Mouse (Mus musculus) midbrain, embryonic 12.5 days (tissue): ENCODE measurements at regions not wholly inside any gene's neighbourhood (a gene's known extent, or its start where the extent isn't known, plus 50 kb on each side); places are given as distances from the start of the nearest gene placed in this dataset.
"Not testable (repeated sequence)": the region's sequence is repeated elsewhere in the genome, so short reads cannot be mapped to it uniquely, and the experiment has no call there.

ENCODE experiments used
- ATAC-seq: fragments of 200-750 bp; cut with Nextera tagmentation; 2 replicates; pipeline ENCODE4 v1.8.0; 2017; ENCODE audit warnings: low read depth, moderate TSS enrichment, moderate library complexity; ENCODE audit not compliant: low FRiP score
- H3K27ac ChIP-seq: fragments of 300-500 bp; sonication (generic); replicated peaks from 2 replicates; pipeline ENCODE4 v1.5.1; 2016; ENCODE audit warnings: mild to moderate bottlenecking
- H3K27me3 ChIP-seq: fragments of 300-500 bp; sonication (generic); 2 replicates; pipeline ENCODE4 v1.6.1; 2016; ENCODE audit warnings: mild to moderate bottlenecking
- H3K36me3 ChIP-seq: fragments of 300-500 bp; sonication (generic); 2 replicates; pipeline ENCODE4 v1.6.1; 2016
- H3K4me1 ChIP-seq: fragments of 300-500 bp; sonication (generic); 2 replicates; pipeline ENCODE4 v1.6.1; 2016
- H3K4me2 ChIP-seq: fragments of 300-500 bp; sonication (generic); replicated peaks from 2 replicates; pipeline ENCODE4 v1.6.1; 2016; ENCODE audit warnings: mild to moderate bottlenecking, moderate library complexity
- H3K4me3 ChIP-seq: fragments of 300-500 bp; sonication (generic); 2 replicates; pipeline ENCODE4 v1.5.1; 2016; ENCODE audit warnings: mild to moderate bottlenecking
- H3K9ac ChIP-seq: fragments of 300-500 bp; sonication (generic); replicated peaks from 2 replicates; pipeline ENCODE4 v1.6.1; 2016; ENCODE audit warnings: mild to moderate bottlenecking, moderate library complexity
- H3K9me3 ChIP-seq: fragments of 300-500 bp; sonication (generic); 2 replicates; pipeline ENCODE4 v1.6.1; 2016; ENCODE audit warnings: mild to moderate bottlenecking
- WGBS: fragments of 180-500 bp; shearing (Covaris S2); methylation state at CpG from one replicate; pipeline ENCODE4 v1.1.7; 2016; 5-methylcytosine and 5-hydroxymethylcytosine counted together

GRCm38 (mm10) chr3:82290373-82290772, 67.5 kb upstream of the Map9 start:
- H3K4me3 ChIP-seq: no peak overlapping the region
- no peak for ATAC-seq
- no peaks in the 10 kb centered on the region for H3K27me3 ChIP-seq
- no peaks in the 10 kb centered on the region for H3K36me3 ChIP-seq
- no peak overlapping the region for H3K27ac ChIP-seq
- no peak overlapping the region for H3K4me2 ChIP-seq
- no peak overlapping the region for H3K9ac ChIP-seq
- no peaks in the 10 kb centered on the region for H3K9me3 ChIP-seq
- WGBS: 78% methylated on average over 2 of the region's 2 CpGs
- no peaks in the 10 kb centered on the region for H3K4me1 ChIP-seq

DNA sequence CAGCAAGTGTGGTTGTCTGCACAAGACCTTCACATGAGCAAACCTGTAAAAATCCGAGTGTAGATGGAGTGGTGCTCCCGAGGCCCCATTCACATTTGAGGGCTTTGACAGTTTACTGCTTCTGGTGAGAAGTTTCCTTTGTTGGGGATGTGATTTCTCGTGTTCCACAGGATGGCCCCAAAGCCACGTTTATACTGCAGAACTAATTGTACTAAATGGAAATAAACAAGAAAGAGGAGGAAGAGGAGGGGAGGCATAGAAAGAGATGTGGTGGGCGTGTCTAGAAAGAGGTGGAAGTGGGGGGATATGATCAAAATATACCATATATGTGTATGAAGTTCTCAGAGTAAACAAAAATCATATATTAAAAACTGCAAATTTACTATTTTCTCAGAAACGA, 68.8 kb upstream of the Map9 start:
- Histone ChIP-seq H3K27me3 (no peaks in the 10 kb centered on the region), H3K4me1 (no peaks in the 10 kb centered on the region), H3K27ac (no peak overlapping the region), H3K4me3 (no peak overlapping the region), H3K9me3 (no peaks in the 10 kb centered on the region), H3K36me3 (no peaks in the 10 kb centered on the region), H3K4me2 (no peak overlapping the region), H3K9ac (no peak overlapping the region)
- 82% methylated on average over 6 of the region's 6 CpGs for WGBS
- ATAC-seq: no peak

GRCm38 (mm10) chr3:82276977-82277714, 80.7 kb upstream of the Map9 start:
- no peak overlapping the region for H3K9ac ChIP-seq
- no peaks in the 10 kb centered on the region for H3K4me1 ChIP-seq
- no peak overlapping the region for H3K4me2 ChIP-seq
- no peak overlapping the region for H3K27ac ChIP-seq
- H3K9me3 ChIP-seq: no peaks in the 10 kb centered on the region
- no peaks in the 10 kb centered on the region for H3K36me3 ChIP-seq
- no peak overlapping the region for H3K4me3 ChIP-seq
- H3K27me3 ChIP-seq: no peaks in the 10 kb centered on the region
- ATAC-seq: no peak

DNA sequence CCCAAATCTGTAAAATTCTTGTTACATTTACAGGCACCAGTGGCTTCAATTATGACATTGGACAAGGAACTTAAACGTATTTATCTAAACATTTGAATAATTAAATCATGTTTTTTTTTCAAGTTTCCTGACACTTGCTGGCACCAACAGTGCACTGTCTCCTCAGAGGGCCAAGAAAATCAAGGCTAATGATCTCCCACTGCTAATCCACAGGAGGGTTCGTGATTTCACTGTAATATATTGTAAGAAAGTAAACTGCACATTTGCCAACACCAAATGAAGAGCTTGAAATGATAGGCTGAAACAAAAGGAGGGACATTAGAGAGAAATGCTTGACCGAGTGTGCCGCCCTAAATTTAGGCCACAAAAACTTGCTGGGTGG, 82.0 kb upstream of the Map9 start:
- H3K4me3 ChIP-seq: no peak overlapping the region
- no peak overlapping the region for H3K9ac ChIP-seq
- ATAC-seq: no peak
- H3K4me2 ChIP-seq: no peak overlapping the region
- H3K9me3 ChIP-seq: no peaks in the 10 kb centered on the region
- WGBS: 82% methylated on average over 4 of the region's 4 CpGs
- no peaks in the 10 kb centered on the region for H3K27me3 ChIP-seq
- H3K4me1 ChIP-seq: no peaks in the 10 kb centered on the region
- no peak overlapping the region for H3K27ac ChIP-seq
- no peaks in the 10 kb centered on the region for H3K36me3 ChIP-seq

DNA sequence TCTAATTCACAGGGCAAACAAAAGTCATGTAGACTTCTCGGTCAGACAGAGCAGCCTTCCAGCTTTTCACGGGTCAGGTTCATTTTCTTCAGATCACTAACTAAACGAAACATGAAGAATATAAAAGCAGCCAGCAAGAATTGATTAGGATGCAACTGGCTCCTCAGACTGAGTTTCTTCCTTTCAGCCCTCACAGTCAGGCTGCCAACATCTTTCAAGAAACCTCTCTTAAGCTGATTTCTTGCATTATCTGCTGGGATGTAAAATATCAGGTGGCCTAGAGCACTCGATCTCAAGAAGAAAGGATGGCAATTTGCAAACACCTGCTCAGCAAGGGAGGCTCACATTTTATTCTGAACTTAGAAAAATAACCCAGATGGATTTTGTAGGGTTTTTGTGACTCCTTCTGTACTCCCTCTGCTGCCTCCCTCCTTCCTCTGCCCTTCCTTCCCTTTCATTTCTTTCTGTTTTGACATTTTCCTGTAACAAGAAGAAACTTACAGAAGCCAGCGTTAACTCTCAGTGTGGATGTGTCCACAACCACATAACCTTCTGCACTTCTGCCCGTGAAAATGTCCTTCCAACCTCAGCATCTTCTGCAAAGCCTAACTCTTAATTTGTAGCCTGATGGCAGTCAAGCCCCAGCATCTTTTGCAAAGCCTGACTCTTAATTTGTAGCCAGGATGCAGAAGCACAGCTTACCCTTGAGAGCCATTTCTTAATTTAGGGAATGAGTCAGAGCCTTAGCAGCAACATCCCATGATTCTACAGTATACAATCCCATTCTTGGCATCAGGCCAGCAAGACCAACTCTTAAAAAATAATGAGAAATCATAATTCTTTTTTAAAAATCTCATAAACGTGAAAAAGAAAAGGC, 82.7 kb upstream of the Map9 start:
- no peaks in the 10 kb centered on the region for H3K9me3 ChIP-seq
- no peak overlapping the region for H3K27ac ChIP-seq
- H3K36me3 ChIP-seq: no peaks in the 10 kb centered on the region
- no peaks in the 10 kb centered on the region for H3K4me1 ChIP-seq
- ATAC-seq: no peak
- no peaks in the 10 kb centered on the region for H3K27me3 ChIP-seq
- H3K9ac ChIP-seq: no peak overlapping the region
- H3K4me2 ChIP-seq: no peak overlapping the region
- 67% methylated on average over 7 of the region's 7 CpGs for WGBS
- H3K4me3 ChIP-seq: no peak overlapping the region

- Histone ChIP-seq H3K4me1 (no peaks in the 10 kb centered on the region), H3K27me3 (no peaks in the 10 kb centered on the region), H3K9me3 (no peaks in the 10 kb centered on the region), H3K4me2 (no peak overlapping the region), H3K36me3 (no peaks in the 10 kb centered on the region), H3K27ac (no peak overlapping the region), H3K9ac (no peak overlapping the region), H3K4me3 (no peak overlapping the region)
- WGBS: 62% methylated on average over 6 of the region's 6 CpGs
- ATAC-seq: peak; percentile 41; the same call in 1 of the 2 replicates
Observed at GRCm38 (mm10) chr3:82274196-82274937, 83.5 kb upstream of the Map9 start.

GRCm38 (mm10) chr3:82273511-82273910, 84.3 kb upstream of the Map9 start:
- not testable (repeated sequence) for H3K4me3 ChIP-seq, H3K9me3 ChIP-seq, H3K27ac ChIP-seq, H3K36me3 ChIP-seq, H3K4me2 ChIP-seq, H3K9ac ChIP-seq, H3K27me3 ChIP-seq, H3K4me1 ChIP-seq, ATAC-seq
- WGBS: 78% methylated on average over 2 of the region's 2 CpGs

DNA sequence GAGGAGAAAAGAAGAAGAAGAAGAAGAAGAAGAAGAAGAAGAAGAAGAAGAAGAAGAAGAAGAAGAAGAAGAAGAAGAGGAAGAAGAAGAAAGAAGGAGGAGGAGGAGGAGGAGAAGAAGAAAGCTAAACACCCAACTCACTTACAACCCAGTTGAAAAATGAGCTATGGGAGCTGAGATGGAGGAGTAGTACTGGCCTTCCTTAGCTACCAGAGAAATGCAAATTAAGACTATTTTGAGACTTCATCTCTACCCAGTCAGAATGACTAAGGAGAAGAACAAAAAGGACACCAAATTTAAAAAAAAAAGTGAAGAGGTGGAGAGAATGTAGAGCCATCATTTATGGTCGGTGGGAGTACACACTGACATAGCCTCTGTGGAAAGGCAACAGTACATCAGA, 85.9 kb upstream of the Map9 start:
- no peak for ATAC-seq
- Histone ChIP-seq H3K36me3 (no peaks in the 10 kb centered on the region), H3K4me2 (no peak overlapping the region), H3K9me3 (no peaks in the 10 kb centered on the region), H3K27ac (no peak overlapping the region), H3K4me1 (no peaks in the 10 kb centered on the region), H3K9ac (no peak overlapping the region), H3K4me3 (no peak overlapping the region), H3K27me3 (no peaks in the 10 kb centered on the region)
- WGBS: 88% methylated on average over 1 of the region's 1 CpGs

DNA sequence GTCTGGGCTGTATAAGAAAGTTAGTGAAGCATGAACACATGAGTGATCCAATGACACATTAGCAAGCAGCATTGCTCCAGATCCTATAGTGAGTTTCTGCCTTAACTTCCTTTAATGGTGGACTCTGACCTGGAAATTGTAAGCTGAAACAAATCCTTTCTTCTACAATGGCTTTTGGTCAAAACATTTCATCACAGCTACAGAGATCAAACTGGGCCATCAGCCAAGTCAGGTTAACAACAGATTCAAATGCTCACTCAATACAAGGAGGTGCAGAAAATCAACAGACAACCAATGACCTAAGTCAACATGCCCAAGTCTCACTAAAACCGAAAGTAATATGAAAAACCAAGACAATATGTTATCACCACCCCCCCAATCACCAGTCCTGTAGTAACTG, 91.9 kb upstream of the Map9 start:
- Histone ChIP-seq H3K4me1 (no peaks in the 10 kb centered on the region), H3K9ac (no peak overlapping the region), H3K4me2 (no peak overlapping the region), H3K4me3 (no peak overlapping the region), H3K9me3 (no peaks in the 10 kb centered on the region), H3K27ac (no peak overlapping the region), H3K36me3 (no peaks in the 10 kb centered on the region), H3K27me3 (no peaks in the 10 kb centered on the region)
- WGBS: 70% methylated on average over 1 of the region's 1 CpGs
- no peak for ATAC-seq

DNA sequence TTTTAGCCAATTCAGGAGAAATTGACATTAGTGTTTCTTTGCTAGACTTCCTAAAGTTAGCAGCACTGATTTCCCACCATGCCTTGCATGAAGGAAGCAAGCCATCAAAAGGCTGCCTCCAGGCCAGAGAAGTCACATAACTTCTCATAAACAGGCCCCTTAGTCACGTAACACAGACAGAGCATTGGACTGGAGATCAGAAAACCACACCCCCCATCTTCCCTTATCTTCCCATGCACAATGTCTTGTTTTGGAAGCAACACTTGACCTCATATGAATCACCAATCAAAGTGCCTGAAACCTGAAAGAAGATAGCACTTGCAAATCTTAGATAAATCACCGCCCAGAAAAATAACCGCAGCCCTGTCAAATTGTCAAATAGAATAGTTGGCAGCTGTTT, 95.9 kb upstream of the Map9 start:
- Histone ChIP-seq H3K27me3 (no peaks in the 10 kb centered on the region), H3K4me2 (no peak overlapping the region), H3K4me1 (no peaks in the 10 kb centered on the region), H3K9ac (no peak overlapping the region), H3K36me3 (no peaks in the 10 kb centered on the region), H3K9me3 (no peaks in the 10 kb centered on the region), H3K4me3 (no peak overlapping the region), H3K27ac (no peak overlapping the region)
- WGBS: 89% methylated on average over 3 of the region's 3 CpGs
- ATAC-seq: no peak

DNA sequence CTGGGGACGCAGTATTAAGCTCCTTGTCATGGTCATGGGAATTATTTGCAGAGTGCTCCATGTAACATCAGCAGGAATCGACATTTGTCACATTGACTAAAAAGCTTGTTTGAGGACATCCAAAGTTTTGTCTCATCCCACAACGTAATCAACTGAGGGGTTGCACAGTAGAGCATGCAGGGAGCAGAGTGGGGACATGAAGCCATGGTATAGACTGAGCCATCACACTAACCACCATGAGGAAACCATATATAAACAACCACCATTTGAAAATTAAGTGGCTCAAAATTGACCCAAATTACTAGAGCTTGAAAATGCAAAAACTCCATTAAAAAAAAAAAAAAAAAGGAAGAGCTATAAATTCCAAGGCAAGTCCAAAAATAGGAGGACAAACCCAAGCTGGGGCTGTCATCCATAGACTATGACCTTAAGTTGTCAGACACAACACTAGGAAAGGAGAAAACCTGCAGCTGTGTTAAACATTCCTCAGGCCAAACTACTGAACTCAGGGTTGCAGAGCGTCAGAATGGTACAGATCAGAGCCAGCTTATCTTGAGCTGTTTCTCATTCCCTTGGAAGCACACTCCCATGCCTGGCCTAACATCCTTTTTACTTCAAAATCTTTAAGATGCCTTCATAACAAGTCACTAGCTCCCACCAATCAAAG, 97.7 kb upstream of the Map9 start:
- Histone ChIP-seq H3K36me3 (no peaks in the 10 kb centered on the region), H3K9me3 (no peaks in the 10 kb centered on the region), H3K4me2 (no peak overlapping the region), H3K4me3 (no peak overlapping the region), H3K27ac (no peak overlapping the region), H3K4me1 (no peaks in the 10 kb centered on the region), H3K9ac (no peak overlapping the region), H3K27me3 (no peaks in the 10 kb centered on the region)
- 85% methylated on average over 4 of the region's 4 CpGs for WGBS
- no peak for ATAC-seq
